Mouse (Mus musculus): ENCODE measurements at regions not wholly inside any gene's neighbourhood (a gene's known extent, or its start where the extent isn't known, plus 50 kb on each side); places are given as distances from the start of the nearest gene placed in this dataset.

DNA sequence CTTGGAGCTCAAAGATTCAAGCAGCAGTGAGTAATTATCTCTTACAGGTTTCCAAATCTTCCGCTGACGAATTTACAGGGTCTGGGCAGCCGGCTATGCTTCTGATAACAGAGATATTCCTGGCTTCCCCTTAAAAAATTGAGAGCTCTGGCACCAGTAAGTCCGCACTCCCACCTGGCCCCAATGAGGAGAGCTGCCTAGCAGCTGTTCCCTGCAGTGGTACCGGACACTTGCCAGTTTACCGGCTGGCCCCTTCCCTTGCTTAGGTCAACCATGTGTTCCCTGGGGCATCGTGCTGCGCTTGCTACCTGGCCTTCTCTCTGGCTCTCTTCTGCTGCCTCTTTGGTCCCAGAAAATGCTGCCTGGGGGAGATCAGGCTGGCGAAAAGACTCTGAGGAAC, 244.0 kb downstream of the Gm19410 start:
- Histone ChIP-seq H3K36me3 (replicated peaks; ENCODE audit: insufficient read depth, low read length) (no peaks in the 10 kb centered on the region), H3K9me3 (ENCODE audit: low read length) (peaks cover 3% of the 10 kb centered on the region; the same call in 1 of the 2 replicates), H3K4me2 (ENCODE audit: low read depth, low read length) (no peak overlapping the region), H3K27me3 (ENCODE audit: insufficient read depth, low read length) (no peaks in the 10 kb centered on the region), H3K4me1 (ENCODE audit: insufficient read depth) (no peaks in the 10 kb centered on the region), H3K4me3 (ENCODE audit: low read depth, low read length) (no peak overlapping the region), H3K27ac (ENCODE audit: low read depth) (no peak overlapping the region), H3K9ac (replicated peaks) (no peak overlapping the region)
- ATAC-seq (no peak), DNase-seq (no peak)
- TF ChIP-seq EP300 (IDR thresholded peaks at IDR 0.05; ENCODE audit: low read depth) (no peak), CTCF (IDR thresholded peaks at IDR 0.05; ENCODE audit: low read depth) (no peak)
- whole genome bisulfite sequencing (ENCODE audit: insufficient replicate concordance) = 68% methylated on average over 9 of the region's 9 CpGs

DNA sequence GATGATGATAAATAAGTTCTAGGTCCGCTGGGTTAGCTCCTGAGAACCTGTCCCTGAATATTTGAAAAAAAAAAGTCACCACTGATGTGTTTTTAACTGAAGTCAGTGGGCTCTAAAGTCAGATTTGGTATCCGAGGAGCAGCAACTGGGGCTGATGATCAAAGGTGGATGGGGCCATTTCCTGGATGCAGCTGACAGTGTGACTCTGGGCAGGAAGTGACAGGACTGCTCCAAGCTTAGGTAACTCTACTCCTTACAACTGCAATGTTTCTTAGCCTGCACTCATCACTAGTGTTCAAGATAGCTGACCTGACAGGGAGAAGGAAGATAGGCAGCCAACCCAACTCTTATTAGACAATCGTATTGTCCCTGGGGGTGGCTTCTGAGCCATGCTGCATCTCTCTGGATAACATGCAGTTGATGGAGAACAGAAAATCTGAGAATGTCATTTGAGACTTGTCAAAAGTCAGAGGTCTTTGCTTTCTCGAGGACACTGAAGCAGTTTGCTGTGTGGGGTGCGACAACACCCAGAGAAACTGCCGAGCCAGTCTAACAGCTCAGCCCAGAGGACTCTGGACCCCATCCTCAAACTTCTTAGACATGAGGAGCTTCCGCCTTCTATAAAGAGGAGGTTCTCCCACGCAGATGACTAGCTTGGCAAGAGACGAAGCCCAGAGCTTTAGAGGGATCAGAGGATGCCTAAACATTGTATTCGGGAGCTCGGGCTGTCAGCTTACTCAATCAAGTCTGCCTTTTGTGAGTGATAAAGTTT, 245.0 kb downstream of the Gm19410 start:
- Histone ChIP-seq H3K27me3 (ENCODE audit: insufficient read depth, low read length) (no peaks in the 10 kb centered on the region), H3K4me2 (ENCODE audit: low read depth, low read length) (no peak overlapping the region), H3K9ac (replicated peaks) (no peak overlapping the region), H3K4me3 (ENCODE audit: low read depth, low read length) (no peak overlapping the region), H3K27ac (ENCODE audit: low read depth) (no peak overlapping the region), H3K36me3 (replicated peaks; ENCODE audit: insufficient read depth, low read length) (no peaks in the 10 kb centered on the region), H3K9me3 (ENCODE audit: low read length) (peaks cover 3% of the 10 kb centered on the region; the same call in 1 of the 2 replicates), H3K4me1 (ENCODE audit: insufficient read depth) (no peaks in the 10 kb centered on the region)
- ATAC-seq = no peak
- DNase-seq = no peak
- TF ChIP-seq CTCF (IDR thresholded peaks at IDR 0.05; ENCODE audit: low read depth) (no peak), EP300 (IDR thresholded peaks at IDR 0.05; ENCODE audit: low read depth) (no peak)
- WGBS (ENCODE audit: insufficient replicate concordance) = 64% methylated on average over 11 of the region's 11 CpGs

DNA sequence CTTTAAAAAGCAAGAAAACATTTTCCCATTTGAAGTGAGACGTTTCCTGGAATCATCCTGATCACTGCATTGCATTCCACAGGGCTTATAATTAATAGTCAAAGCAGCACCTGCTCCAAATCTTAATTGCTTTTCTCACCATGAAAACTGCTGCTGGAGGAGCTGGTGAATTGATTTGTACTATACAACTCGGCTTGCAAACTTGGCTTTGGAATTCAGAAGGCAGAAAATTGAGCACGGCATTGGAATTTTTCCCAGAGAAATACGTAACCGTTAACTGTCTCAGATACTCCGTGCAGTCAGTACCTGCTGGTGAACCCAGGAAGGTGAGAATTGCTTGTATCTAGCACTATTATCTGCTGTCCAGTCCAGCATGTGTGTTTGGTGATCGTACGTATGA, 249.3 kb downstream of the Gm19410 start:
- no peaks in the 10 kb centered on the region for H3K9me3 ChIP-seq (ENCODE audit: low read length)
- H3K27me3 ChIP-seq (ENCODE audit: insufficient read depth, low read length) = no peaks in the 10 kb centered on the region
- no peak overlapping the region for H3K4me2 ChIP-seq (ENCODE audit: low read depth, low read length)
- H3K9ac ChIP-seq (replicated peaks) = no peak overlapping the region
- WGBS (ENCODE audit: insufficient replicate concordance) = 80% methylated on average over 8 of the region's 8 CpGs
- TF ChIP-seq CTCF (IDR thresholded peaks at IDR 0.05; ENCODE audit: low read depth) (no peak), EP300 (IDR thresholded peaks at IDR 0.05; ENCODE audit: low read depth) (no peak)
- no peak overlapping the region for H3K4me3 ChIP-seq (ENCODE audit: low read depth, low read length)
- DNase-seq (no peak), ATAC-seq (no peak)
- H3K36me3 ChIP-seq (replicated peaks; ENCODE audit: insufficient read depth, low read length) = no peaks in the 10 kb centered on the region
- H3K27ac ChIP-seq (ENCODE audit: low read depth) = no peak overlapping the region
- H3K4me1 ChIP-seq (ENCODE audit: insufficient read depth) = no peaks in the 10 kb centered on the region

DNA sequence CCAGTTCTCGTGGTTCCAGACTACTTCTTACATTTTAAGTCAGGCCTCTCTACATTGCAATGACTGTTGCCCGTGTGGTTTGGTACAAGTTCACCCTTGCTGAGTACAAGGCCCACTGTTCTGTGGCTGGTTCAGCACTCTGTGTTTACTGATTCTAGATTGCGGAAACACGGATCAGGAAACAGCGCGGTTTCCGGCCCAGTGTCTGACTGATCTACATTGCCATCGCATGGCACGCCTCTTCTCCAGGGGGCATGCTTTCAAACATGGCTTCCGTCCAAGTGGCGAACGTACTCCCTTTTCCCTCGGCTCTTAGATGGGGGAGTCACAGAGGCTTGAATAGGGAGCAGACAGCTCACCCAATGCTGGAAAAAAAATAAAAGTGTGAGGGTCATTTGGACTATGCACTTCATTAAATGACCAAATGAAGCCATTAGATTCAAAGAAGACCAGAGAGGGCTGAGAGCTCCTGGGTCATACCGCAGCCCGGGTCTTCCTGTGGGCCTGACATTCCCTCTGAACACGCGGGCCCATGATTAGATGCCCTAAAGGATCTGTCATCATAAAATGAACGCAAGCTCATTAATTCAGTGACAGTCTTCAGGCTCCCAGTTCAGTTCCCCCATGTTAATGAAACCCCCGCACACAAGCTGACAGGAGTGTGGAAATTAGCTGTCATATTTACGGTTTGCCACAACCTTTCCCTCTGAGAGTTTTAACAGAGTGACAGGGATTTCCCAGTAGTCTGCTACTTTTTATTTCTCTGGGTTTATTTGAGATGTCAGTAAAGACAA, 250.9 kb downstream of the Gm19410 start:
- Histone ChIP-seq H3K9ac (replicated peaks) (no peak overlapping the region), H3K9me3 (ENCODE audit: low read length) (no peaks in the 10 kb centered on the region), H3K4me3 (ENCODE audit: low read depth, low read length) (no peak overlapping the region), H3K27me3 (ENCODE audit: insufficient read depth, low read length) (no peaks in the 10 kb centered on the region), H3K4me1 (ENCODE audit: insufficient read depth) (no peaks in the 10 kb centered on the region), H3K27ac (ENCODE audit: low read depth) (no peak overlapping the region), H3K36me3 (replicated peaks; ENCODE audit: insufficient read depth, low read length) (no peaks in the 10 kb centered on the region), H3K4me2 (ENCODE audit: low read depth, low read length) (no peak overlapping the region)
- TF ChIP-seq EP300 (IDR thresholded peaks at IDR 0.05; ENCODE audit: low read depth) (no peak), CTCF (IDR thresholded peaks at IDR 0.05; ENCODE audit: low read depth) (no peak)
- no peak for DNase-seq
- WGBS (ENCODE audit: insufficient replicate concordance) = 74% methylated on average over 20 of the region's 20 CpGs
- no peak for ATAC-seq

DNA sequence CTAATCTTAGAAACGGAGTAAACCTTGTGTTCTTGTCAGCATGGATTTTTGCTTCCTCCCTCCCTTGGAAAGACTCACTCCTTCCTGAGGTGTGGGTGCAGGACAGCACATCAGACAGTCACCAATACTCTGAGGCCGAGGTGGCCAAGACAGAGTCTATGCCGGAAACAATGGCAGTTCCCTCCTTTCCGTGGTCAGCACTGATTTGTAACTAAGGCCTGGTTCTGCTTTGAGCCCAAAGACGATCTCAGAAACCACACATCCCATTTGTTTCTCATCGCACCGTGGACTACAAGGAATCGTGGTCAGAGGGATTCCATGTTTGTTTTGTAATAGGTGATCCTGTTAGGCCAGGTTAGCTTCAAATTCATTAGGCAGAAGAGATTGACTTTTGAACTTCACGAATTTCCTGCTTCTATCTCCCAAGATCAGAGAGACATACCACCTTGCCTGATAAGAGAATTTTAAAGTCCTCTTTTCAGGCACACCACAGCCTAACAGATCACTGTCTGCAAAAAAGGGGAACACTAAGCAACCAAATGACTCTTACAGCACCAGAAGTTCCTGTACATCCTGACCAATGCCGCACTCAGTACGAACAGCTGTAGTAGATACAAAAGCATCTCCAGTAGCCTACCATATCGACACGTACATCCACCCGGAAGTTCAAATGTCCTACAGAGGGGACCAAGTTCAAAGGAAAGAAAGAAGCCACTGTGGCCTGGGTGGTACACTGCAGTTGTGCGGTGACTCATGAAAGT, 253.6 kb downstream of the Gm19410 start:
- ATAC-seq = no peak
- H3K4me1 ChIP-seq (ENCODE audit: insufficient read depth) = no peaks in the 10 kb centered on the region
- no peak overlapping the region for H3K4me2 ChIP-seq (ENCODE audit: low read depth, low read length)
- no peaks in the 10 kb centered on the region for H3K9me3 ChIP-seq (ENCODE audit: low read length)
- WGBS (ENCODE audit: insufficient replicate concordance) = 46% methylated on average over 15 of the region's 15 CpGs
- DNase-seq = no peak
- no peaks in the 10 kb centered on the region for H3K27me3 ChIP-seq (ENCODE audit: insufficient read depth, low read length)
- H3K4me3 ChIP-seq (ENCODE audit: low read depth, low read length) = no peak overlapping the region
- no peaks in the 10 kb centered on the region for H3K36me3 ChIP-seq (replicated peaks; ENCODE audit: insufficient read depth, low read length)
- no peak for TF ChIP-seq CTCF (IDR thresholded peaks at IDR 0.05; ENCODE audit: low read depth)
- TF ChIP-seq EP300 (IDR thresholded peaks at IDR 0.05; ENCODE audit: low read depth) = no peak
- no peak overlapping the region for H3K27ac ChIP-seq (ENCODE audit: low read depth)
- no peak overlapping the region for H3K9ac ChIP-seq (replicated peaks)

DNA sequence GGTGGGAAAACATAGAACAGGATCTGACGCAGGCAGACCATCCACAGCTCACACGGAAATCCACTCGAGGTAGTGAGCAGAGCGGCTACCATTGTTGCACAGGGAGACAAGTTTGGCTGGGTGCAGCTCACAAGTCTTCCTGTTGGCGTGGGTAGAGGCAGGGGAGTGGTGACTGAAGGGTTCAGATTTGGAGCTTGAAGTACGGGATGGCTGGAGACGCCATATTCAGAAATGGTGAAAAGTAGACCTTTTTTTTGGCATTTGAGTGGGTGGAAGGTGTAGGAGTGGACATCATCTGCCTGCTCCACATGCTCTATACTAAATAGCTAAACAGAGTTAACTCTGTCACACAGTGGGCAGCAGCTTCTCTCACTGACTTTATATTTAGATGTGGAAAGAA, 254.3 kb downstream of the Gm19410 start:
- no peaks in the 10 kb centered on the region for H3K27me3 ChIP-seq (ENCODE audit: insufficient read depth, low read length)
- H3K27ac ChIP-seq (ENCODE audit: low read depth) = no peak overlapping the region
- no peaks in the 10 kb centered on the region for H3K4me1 ChIP-seq (ENCODE audit: insufficient read depth)
- 84% methylated on average over 7 of the region's 7 CpGs for WGBS (ENCODE audit: insufficient replicate concordance)
- no peak overlapping the region for H3K4me2 ChIP-seq (ENCODE audit: low read depth, low read length)
- DNase-seq (no peak), ATAC-seq (no peak)
- TF ChIP-seq CTCF (IDR thresholded peaks at IDR 0.05; ENCODE audit: low read depth) (no peak), EP300 (IDR thresholded peaks at IDR 0.05; ENCODE audit: low read depth) (no peak)
- H3K36me3 ChIP-seq (replicated peaks; ENCODE audit: insufficient read depth, low read length) = no peaks in the 10 kb centered on the region
- H3K9ac ChIP-seq (replicated peaks) = no peak overlapping the region
- H3K4me3 ChIP-seq (ENCODE audit: low read depth, low read length) = no peak overlapping the region
- no peaks in the 10 kb centered on the region for H3K9me3 ChIP-seq (ENCODE audit: low read length)

Data from liver, postnatal 0 days (tissue).